Mouse (Mus musculus) small intestine, adult 2 months (tissue): ENCODE data around the gene Calr4. TPM values are rescaled to one million over a fixed set of nuclear protein-coding genes. Genes with fewer than 3 reads are reported as not detected.

Experiments used
- H3K27ac ChIP-seq: fragments of 200-500 bp; 2 replicates; pipeline ENCODE4 v1.5.1; 2012; ENCODE audit warnings: low read depth, low read length, control low read depth, inconsistent platforms; ENCODE audit not compliant: insufficient read depth
- H3K27me3 ChIP-seq: fragments of 200-500 bp; 2 replicates; pipeline ENCODE4 v1.6.1; 2012; ENCODE audit warnings: mild to moderate bottlenecking, moderate library complexity, low read length, inconsistent platforms; ENCODE audit not compliant: control insufficient read depth, insufficient read depth
- H3K36me3 ChIP-seq: fragments of 200-500 bp; 2 replicates; pipeline ENCODE4 v1.6.1; 2012; ENCODE audit warnings: mild to moderate bottlenecking, low read length, control low read depth, inconsistent platforms; ENCODE audit not compliant: control insufficient read depth, insufficient read depth
- H3K4me1 ChIP-seq: fragments of 200-500 bp; 2 replicates; pipeline ENCODE4 v1.6.1; 2012; ENCODE audit warnings: low read length, inconsistent platforms, mixed read lengths; ENCODE audit not compliant: control insufficient read depth, insufficient read depth, insufficient read length
- H3K4me3 ChIP-seq: fragments of 200-500 bp; 2 replicates; pipeline ENCODE4 v1.5.1; 2012; ENCODE audit warnings: low read depth, mild to moderate bottlenecking, control low read depth, inconsistent platforms, low read length, moderate library complexity
- CTCF ChIP-seq: fragments of 200-500 bp; IDR thresholded peaks from 2 replicates; pipeline ENCODE4 v1.5.1; 2012; ENCODE audit warnings: low read depth, mild to moderate bottlenecking, control low read depth, inconsistent platforms, low read length, moderate library complexity, mixed read lengths; ENCODE audit not compliant: insufficient replicate concordance, insufficient read length; ENCODE audit errors: extremely low read depth
- POLR2A ChIP-seq: fragments of 200-500 bp; IDR thresholded peaks from 2 replicates; pipeline ENCODE4 v1.6.1; 2012; ENCODE audit warnings: low read depth, mild to moderate bottlenecking, control low read depth, inconsistent platforms, low read length, moderate library complexity
- WGBS: fragments of 180-500 bp; shearing (Covaris S2); methylation state at CpG from one replicate; pipeline ENCODE4 v1.1.7; 2018; 5-methylcytosine and 5-hydroxymethylcytosine counted together
- polyA plus RNA-seq: library from polyadenylated mRNA; depleted of rRNA; stranded (reverse); fragments of >200 nt; gene quantifications from 2 replicates; pipeline ENCODE4 v1.2.3, GENCODE M21; 2012

Calr4 gene
- polyA plus RNA-seq, 1 experiment = not detected

DNA sequence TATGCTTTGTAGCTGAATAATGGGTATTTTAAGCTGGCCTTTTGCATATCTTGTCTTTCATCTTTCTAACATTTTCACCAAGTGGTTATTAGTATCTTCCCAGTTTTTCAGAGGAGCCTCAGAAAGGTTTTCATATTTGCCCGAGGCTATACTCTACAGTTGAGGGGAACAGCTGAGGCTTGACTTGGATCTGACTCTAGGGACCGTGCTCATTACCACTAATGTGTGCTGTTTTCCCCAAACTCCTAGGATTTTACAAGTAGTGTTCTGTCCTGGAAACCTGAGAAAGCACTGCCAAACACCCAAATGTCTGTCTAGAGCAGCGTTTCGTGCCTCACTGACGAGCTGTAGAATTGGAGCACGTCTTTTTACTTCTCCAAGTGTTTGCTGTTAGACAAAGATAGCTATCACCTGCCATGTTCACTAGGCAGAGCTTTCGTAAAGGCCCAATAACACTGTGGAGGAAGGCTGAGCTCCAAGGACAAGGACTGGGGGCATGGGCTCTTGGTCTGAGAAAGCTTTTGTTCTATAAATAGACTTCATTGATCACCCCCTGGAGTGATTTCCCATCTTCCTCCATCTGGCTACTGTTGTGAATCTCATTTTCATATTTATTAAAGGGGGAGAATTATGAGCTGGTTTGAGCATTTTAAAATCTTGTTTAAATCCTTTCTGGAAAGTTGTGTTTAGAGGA is 2.0 kb downstream of the Calr4 start:
- H3K4me1 ChIP-seq = no peaks in the 10 kb centered on the region
- H3K27me3 ChIP-seq = no peaks in the 10 kb centered on the region
- no peaks in the 10 kb centered on the region for H3K36me3 ChIP-seq
- 84% methylated on average over 7 of the region's 7 CpGs for WGBS
- no peak overlapping the region for H3K4me3 ChIP-seq
- TF ChIP-seq CTCF = no peak
- no peak for TF ChIP-seq POLR2A
- no peak overlapping the region for H3K27ac ChIP-seq

DNA sequence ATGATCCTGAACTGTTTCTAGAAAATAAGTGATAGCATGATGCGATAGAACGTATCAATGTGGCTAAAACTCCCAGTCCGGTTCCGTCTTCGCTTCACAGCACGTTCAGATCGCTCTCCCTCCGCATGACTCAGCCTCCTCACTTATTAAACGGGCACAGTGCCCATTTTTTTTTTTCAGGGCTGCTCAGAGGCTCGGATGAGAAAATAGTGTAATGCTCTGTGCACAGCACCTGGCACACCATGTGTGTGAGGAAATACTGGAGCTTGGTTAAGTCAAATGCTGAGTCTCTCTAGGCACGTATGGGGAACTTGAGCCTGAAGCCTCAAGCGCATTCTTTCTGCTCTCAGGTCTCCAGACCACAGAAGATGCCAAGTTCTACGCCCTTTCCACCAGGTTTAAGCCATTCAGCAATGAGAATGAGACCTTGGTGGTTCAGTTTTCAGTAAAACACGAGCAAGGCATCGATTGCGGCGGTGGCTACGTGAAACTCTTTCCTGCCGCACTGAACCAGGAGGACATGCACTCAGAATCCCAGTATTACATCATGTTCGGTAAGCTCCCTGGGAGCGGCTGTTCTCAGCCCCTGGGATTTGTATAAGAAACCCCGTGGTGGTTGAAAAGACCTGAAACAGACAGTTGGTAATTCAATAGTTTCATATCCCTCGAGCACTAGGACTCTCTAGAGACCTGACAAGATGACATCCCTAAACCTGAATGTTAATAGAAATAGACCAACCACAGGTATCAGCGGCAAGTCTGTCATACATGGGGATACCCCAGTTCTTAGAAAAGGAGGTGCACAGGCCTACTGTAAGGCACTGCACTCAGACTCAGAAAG is 4.4 kb downstream of the Calr4 start:
- no peaks in the 10 kb centered on the region for H3K4me1 ChIP-seq
- no peak overlapping the region for H3K4me3 ChIP-seq
- no peaks in the 10 kb centered on the region for H3K27me3 ChIP-seq
- no peaks in the 10 kb centered on the region for H3K36me3 ChIP-seq
- WGBS = 73% methylated on average over 24 of the region's 24 CpGs
- TF ChIP-seq POLR2A (no peak), CTCF (no peak)
- no peak overlapping the region for H3K27ac ChIP-seq

DNA sequence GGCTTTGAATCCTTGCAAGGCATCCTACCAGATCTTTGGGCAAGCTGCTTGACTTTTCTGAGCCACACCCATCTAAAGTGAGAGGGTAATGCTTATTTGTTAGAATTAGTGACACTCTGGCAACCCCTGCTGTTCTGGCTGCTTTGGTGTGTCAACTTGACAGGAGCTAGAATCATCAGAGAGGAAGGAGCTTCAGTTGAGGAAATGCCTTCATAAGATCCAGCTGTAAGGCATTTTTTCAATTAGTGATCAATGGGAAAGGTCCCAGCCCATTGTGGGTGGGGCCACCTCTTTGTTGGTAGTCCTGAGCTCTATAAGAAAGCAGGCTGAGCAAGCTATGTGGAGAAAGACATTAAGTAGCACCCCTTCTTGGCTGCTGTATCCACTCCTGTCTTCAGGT is 6.9 kb downstream of the Calr4 start:
- Histone ChIP-seq H3K27ac (no peak overlapping the region), H3K4me1 (no peaks in the 10 kb centered on the region), H3K4me3 (no peak overlapping the region), H3K36me3 (no peaks in the 10 kb centered on the region), H3K27me3 (no peaks in the 10 kb centered on the region; the same call in 1 of the 2 replicates)
- TF ChIP-seq POLR2A (no peak), CTCF (no peak)

DNA sequence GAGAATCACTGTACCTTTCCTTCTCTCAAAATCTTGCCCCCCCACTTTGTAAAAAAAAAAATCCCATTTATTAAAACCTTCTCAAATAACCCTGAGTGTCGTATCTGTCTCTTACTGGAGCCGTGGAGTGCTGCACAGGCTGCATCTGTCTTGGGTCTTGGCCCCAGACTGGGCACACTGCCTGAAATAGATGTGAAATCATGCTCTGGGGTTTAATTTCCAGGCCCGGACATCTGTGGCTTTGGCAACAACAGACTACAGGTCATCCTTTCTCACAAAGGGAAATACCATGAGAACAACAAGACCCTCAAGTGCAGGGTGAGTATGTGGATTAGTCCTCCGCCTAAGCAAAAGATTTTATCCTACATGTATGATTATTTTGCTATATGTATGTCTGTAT is 7.6 kb downstream of the Calr4 start:
- Histone ChIP-seq H3K4me3 (no peak overlapping the region), H3K27ac (no peak overlapping the region), H3K27me3 (no peaks in the 10 kb centered on the region; the same call in 1 of the 2 replicates), H3K36me3 (no peaks in the 10 kb centered on the region), H3K4me1 (no peaks in the 10 kb centered on the region)
- 68% methylated on average over 4 of the region's 4 CpGs for WGBS
- no peak for TF ChIP-seq CTCF
- no peak for TF ChIP-seq POLR2A

DNA sequence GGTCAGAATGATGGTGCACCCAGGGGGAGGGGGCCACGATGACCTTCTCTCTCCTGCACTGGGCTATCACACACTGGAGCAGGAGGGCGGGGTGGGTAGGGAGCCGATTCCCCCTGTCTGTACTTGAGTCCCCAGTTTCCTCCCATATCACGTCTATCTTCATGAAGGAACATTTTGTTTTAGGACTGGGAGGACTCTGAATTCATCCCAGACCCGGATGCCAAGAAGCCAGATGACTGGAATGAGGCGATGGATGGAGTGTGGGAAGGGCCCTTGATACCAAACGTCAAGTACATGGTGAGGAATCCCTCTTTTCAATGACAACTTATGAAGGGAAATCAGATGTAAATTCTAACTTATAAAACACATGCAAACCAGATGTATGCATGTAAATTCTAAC is 10.2 kb downstream of the Calr4 start:
- H3K27me3 ChIP-seq = no peaks in the 10 kb centered on the region; the same call in 1 of the 2 replicates
- H3K27ac ChIP-seq = no peak overlapping the region
- H3K36me3 ChIP-seq = no peaks in the 10 kb centered on the region
- WGBS = 69% methylated on average over 7 of the region's 7 CpGs
- H3K4me1 ChIP-seq = no peaks in the 10 kb centered on the region
- H3K4me3 ChIP-seq = no peak overlapping the region
- TF ChIP-seq POLR2A (no peak), CTCF (no peak)

DNA sequence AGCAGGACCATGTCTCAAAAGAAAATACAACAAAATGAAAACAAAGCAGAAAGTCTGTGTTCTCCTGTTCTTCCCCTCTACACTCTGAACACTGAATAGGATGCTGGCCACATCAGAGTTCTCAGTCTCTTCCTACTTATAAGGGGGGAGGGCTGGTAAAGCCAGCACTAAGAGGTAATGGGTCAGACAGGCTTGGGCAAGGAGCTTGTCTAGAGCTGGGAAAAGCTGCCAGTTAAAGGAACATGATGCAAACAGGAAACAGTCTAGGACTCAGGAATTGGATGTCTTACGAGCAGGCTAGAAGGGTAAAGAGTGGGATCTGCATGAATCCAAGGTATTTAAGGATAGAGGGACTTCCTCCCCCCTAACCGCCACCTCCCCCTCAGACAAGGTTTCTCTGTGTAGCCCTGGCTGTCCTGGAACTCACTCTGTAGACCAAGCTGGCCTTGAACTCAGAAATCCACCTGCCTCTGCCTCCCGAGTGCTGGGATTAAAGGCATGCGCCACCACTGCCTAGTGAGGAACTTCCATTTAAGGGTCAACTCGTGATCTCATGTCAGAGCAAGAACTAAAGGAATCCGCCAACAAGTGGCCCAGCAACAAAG is 10.8 kb downstream of the Calr4 start:
- TF ChIP-seq CTCF = no peak
- no peak for TF ChIP-seq POLR2A
- H3K36me3 ChIP-seq = no peaks in the 10 kb centered on the region
- no peak overlapping the region for H3K27ac ChIP-seq
- no peaks in the 10 kb centered on the region; the same call in 1 of the 2 replicates for H3K27me3 ChIP-seq
- no peaks in the 10 kb centered on the region for H3K4me1 ChIP-seq
- WGBS = 85% methylated on average over 6 of the region's 6 CpGs
- H3K4me3 ChIP-seq = no peak overlapping the region

DNA sequence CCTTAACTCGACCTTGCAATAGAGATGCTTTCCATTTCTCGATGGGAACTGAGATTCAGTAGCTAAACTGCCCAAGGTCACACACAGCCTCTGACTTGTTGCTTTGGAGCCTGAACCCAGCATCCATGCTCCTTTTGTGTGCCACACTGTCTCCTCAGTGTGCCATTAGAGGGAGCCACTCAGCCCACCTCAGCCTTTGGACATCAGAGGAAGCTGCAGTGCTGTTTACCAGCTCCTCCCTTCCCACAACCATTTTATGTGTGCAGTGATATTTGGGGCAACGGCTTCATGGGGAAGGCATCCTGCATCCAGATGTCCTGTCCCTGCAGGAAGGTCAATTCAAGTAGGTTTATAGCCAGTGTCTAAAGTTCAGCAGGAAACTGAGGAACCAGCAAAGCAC is 17.3 kb downstream of the Calr4 start:
- H3K4me1 ChIP-seq = peaks cover 2% of the 10 kb centered on the region; the same call in 1 of the 2 replicates
- no peaks in the 10 kb centered on the region for H3K27me3 ChIP-seq
- H3K27ac ChIP-seq = no peak overlapping the region
- H3K36me3 ChIP-seq = no peaks in the 10 kb centered on the region
- WGBS = 35% methylated on average over 3 of the region's 3 CpGs
- no peak overlapping the region for H3K4me3 ChIP-seq
- TF ChIP-seq POLR2A (no peak), CTCF (peak; percentile 47; the same call in 1 of the 2 replicates)
